Mouse (Mus musculus) retina, postnatal 1 day (tissue): Measurements from ENCODE around the gene Scn2a.

ENCODE experiments used
- DNase-seq: peaks from one replicate; pipeline ENCODE4 v3.0.0-alpha.2; 2012

Gene Scn2a

GRCm38 (mm10) chr2:65620556-65621166, at the start of gene Scn2a:
Scn2a (plus strand) TSS chr2:65620771.
- peak; percentile 74 for DNase-seq

- DNase-seq, result no peak
Observed at GRCm38 (mm10) chr2:65587679-65588078, 32.9 kb upstream of the Scn2a start.

- peak; percentile 8 for DNase-seq
Observed at GRCm38 (mm10) chr2:65607813-65608212, 12.8 kb upstream of the Scn2a start.

DNA sequence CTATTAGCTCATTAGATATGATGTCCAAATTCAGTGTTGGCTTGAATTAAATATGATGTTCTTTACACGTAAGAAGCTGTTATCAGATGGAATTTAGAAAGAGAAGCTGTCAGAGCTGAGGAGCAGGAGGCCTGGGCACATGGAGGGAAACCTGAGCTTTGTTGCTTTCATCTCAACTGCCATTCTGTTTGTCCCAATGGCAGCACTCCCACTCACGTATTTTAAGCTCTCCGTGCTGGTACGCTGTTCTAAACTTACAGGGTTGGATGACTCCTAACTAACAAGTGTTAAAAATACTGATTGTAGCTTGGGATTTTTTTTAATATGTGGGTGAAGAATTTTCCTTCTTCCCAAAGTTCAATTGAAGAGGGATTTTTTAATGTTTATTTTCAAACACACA, 8.7 kb upstream of the Scn2a start:
- DNase-seq, result no peak

GRCm38 (mm10) chr2:65619781-65620180, 790 bp upstream of the Scn2a start:
- peak; percentile 59 for DNase-seq

- DNase-seq, result peak; percentile 22
Observed at GRCm38 (mm10) chr2:65621254-65621653, 683 bp downstream of the Scn2a start.

DNA sequence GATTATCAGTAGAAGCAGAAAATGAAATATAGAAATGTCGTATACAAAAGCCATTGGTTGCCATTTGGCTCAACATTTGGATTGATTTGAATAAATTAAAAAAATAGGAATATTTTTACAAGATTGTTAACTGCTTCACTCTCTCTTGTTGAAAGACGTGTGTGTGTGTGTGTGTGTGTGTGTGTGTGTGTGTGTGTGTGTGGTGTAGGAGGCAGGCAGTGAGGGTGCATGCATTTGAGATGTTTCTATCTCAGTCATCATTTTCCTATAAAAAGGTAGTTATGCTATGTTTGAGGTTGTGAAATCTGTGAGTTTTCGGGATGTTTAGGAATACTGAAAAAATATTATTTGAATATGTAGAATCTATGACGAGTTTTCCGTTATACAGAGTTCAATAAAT, 1.3 kb downstream of the Scn2a start:
- DNase-seq, result no peak

DNA sequence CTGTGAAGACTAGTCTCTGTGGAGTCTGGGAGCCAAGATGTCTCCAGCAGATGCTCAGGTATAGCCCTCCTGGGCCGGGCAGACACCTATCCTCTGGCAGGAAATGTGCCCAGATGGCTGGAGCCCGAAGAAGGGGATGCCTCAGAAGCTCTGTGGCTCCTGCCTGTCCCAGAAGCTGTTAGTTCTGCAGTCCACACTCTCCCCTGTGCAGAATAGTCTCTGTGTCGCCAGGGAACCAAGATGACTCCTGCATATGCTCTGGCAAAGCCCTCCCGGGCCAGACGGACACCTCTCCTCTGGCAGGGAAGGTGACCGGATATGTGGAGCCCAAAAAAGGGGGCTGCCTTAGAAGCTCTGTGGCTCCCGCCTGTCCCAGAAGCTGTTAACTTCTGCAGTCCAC, 32.1 kb downstream of the Scn2a start:
- no peak for DNase-seq

DNA sequence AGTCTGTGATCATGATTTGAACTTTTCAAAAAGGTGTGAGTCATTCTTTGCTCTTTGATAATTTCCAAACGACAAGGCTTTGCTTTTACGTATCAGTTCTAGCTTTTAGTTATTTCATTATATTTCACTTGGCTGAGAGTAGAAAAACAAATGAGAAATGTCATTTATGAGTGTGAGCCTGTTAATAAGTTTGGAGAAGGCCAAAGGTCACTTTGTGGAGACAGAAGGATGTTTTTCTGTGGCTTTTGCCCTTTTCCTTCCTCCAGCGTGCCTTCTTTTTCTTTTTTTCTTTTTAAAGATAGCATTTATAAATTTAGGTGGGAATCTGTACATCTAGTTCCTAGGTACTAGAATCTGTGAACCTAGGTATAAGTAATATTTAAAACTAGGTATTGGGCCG, 36.5 kb downstream of the Scn2a start:
- DNase-seq, result no peak

GRCm38 (mm10) chr2:65658430-65658829, 37.9 kb downstream of the Scn2a start:
- DNase-seq, result no peak

DNA sequence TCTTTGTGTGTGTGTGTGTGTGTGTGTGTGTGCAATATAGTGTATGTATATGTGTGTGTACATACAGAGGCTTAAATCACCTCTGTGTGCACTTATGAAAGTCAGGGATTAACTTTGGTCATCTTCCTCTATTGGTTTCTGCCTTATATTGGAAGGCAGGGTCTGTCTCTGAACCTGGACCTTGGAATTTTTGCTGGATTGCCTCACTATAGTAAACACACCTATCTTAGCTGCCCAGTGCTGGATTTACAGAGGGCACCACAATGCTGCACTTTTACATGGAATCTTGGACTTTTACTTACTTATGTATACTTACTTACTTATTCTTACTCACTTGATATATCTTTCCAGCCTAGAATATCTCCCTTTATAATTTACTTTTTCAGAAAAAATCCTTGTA, 43.3 kb downstream of the Scn2a start:
- no peak for DNase-seq

DNA sequence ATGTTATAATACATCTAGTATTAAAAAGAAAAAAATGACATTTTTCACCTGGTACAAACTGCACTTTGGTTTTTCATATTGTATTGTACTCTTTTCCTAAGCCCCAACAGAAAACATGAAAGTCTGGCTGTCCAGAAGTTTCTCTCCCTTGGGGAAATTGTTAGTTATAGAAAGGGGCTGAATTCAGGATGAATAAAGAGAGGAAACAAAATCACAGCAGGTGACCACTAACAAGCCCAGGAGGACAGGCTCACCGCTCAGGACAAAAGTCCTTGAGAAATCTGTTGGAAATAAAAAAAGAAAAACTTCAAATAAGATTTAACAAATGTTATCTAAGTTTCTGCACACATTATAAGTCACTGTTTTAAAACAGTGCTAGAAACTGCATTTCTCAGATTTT, 43.9 kb downstream of the Scn2a start:
- DNase-seq, result no peak

- peak; percentile 10 for DNase-seq
Observed at GRCm38 (mm10) chr2:65665180-65665579, 44.6 kb downstream of the Scn2a start.

GRCm38 (mm10) chr2:65667590-65668436, 47.2 kb downstream of the Scn2a start:
- no peak for DNase-seq

- peak; percentile 94 for DNase-seq
Observed at GRCm38 (mm10) chr2:65668437-65669135, 48.0 kb downstream of the Scn2a start.

GRCm38 (mm10) chr2:65669561-65669960, 49.0 kb downstream of the Scn2a start:
- DNase-seq, result no peak

DNA sequence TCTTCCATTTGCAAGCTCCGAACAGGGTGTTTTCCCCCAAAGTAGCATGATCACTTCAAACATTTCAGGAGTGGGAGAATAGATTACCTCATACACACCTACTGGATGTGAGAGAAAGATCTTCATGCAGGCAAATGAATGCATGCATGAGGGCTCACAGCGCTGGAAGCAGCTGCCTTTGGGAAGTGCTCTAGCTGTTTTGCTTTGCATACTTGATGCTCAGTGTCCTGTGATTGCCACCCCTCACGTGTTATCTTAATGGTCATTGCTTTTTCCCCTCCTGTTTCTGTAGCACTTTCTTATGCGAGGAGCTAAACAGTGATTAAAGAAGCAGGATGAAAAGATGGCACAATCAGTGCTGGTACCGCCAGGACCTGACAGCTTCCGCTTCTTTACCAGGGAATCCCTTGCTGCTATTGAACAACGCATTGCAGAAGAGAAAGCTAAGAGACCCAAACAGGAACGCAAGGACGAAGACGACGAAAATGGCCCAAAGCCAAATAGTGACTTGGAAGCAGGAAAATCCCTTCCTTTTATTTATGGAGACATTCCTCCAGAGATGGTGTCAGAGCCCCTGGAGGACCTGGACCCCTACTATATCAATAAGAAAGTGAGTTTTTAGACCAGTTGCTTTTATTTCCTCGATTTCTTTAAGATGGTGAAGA, 49.7 kb downstream of the Scn2a start:
- DNase-seq, result peak; percentile 23

DNA sequence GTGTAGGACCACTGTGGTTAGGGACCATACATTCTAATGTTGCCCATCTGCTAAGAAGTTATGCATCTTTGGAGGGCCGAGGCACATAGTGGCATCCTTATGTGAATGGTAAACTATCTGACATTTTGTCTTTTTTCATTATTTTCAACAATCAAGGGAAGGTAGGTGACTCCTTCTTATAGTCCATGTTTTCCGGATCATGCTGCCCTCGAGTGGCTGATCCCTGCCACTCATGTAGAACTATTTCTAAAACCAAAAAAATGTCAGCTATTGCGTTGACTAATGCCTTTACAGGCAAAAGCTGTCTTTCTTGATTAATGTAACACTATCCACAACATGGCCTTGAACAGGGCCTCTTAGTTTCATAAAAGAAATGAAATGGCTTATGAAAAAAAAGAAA, 59.0 kb downstream of the Scn2a start:
- no peak for DNase-seq

DNA sequence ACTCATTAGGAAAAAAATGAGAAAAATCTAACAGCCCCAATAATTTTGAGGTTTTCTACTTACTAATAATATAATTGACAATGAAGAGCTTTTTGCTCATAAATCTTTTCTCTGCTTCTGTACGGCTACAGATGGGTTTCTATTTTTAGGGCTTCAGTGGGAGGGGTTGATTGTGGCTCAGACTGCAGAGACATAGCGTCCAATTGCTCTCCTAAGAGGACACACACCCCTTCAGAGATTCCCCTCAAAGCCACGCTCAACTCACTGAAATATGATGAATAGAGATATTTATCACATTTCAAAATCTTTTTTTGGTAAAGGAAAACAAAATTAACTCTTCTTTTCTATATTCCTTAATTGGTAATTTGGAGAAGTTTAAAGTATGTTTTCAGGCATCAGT, 64.6 kb downstream of the Scn2a start:
- DNase-seq, result no peak

DNA sequence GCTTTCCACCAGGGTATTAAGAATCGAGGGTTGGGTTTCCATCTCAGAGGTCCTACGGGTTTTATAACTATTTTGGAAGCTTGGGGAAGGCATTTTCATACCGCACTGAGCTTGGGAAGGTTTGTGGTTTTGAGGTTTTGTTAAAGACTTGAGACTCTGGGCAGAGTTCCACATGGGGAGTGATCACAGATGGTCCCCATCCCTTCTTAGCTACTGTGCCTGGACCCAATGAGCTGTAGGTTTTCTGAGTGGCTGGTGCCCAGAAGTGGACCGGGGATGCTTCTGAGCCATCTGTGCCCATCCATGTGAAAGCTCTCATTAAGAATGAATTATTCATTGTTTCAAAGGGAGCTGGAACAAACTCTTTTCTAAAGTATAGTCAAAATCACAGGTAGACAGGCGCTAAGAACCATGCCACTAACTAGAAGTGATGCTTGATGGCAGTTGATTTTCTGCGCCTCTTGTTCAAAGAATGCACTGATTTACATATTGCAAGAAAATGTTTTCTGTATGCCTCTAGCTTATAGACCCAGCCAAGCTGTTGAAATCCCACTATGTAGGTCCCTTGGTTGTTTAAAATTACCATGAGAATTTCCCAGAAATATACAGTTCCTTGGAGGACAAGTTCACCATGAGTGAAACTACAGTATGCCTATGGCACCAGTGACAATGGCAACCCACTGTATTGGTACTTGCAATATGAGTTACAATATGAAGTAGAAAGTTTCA, 70.0 kb downstream of the Scn2a start:
- DNase-seq, result no peak

- DNase-seq, result no peak
Observed at GRCm38 (mm10) chr2:65694485-65694884, 73.9 kb downstream of the Scn2a start.

DNA sequence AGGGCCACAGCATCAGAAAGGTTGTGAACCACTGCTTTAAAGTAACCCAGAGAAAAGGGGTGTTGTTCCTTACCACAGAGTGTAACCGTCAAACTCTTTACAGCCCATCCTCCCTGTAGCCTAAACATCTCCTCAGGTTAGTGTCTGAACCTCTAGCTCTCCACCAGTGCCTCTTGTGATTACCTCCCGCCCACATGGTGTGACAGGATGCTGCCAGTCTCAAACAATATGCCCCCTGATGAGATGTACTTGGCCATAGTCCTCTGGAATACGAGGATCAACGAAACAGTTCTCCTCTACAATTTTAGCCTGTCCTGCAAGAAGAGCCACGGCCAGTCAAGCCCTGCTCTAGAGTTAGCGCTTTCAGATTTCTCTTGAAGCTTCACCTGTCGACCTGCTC, 74.5 kb downstream of the Scn2a start:
- no peak for DNase-seq

- no peak for DNase-seq
Observed at GRCm38 (mm10) chr2:65700246-65700645, 79.7 kb downstream of the Scn2a start.
